Mouse (Mus musculus): ENCODE data around the gene Xndc1. TPM values are rescaled to one million over a fixed set of nuclear protein-coding genes. Genes with fewer than 3 reads are reported as not detected.
"Not testable (repeated sequence)": the region's sequence is repeated elsewhere in the genome, so short reads cannot be mapped to it uniquely, and the experiment has no call there.

Gene Xndc1
- 36.9 and 38.8 TPM in 2 replicates for polyA plus RNA-seq (2014; fragmentation: Nextera tagmentation; extraction: Ambion mirVana)

- ATAC-seq (replicated peaks; ENCODE audit: low FRiP score) (peak; percentile 99), DNase-seq (ENCODE audit: low spot score) (peak; percentile 96)
- H3K9me3 ChIP-seq (ENCODE audit: control insufficient read depth, low read length): no peaks in the 10 kb centered on the region
- H3K4me3 ChIP-seq (ENCODE audit: low read depth, low read length): peak within 1 kb of the TSS; percentile 78
- peaks cover 7% of the 10 kb centered on the region for H3K4me1 ChIP-seq (replicated peaks; ENCODE audit: control insufficient read depth, insufficient read depth, low read length)
- no peaks in the 10 kb centered on the region; the same call in 1 of the 2 replicates for H3K36me3 ChIP-seq (ENCODE audit: control insufficient read depth, insufficient read depth, low read length)
- under 1% methylated on average over 56 of the region's 56 CpGs for WGBS
- H3K4me2 ChIP-seq (ENCODE audit: low read depth, low read length, severe bottlenecking): peak within 1 kb of the TSS; percentile 63
- H3K9ac ChIP-seq (ENCODE audit: low read length): peak within 1 kb of the TSS; percentile 80
- H3K27ac ChIP-seq (ENCODE audit: low read depth, low read length): peak within 1 kb of the TSS; percentile 55; the same call in 1 of the 2 replicates
- H3K27me3 ChIP-seq (ENCODE audit: control insufficient read depth, insufficient read depth, low read length): no peaks in the 10 kb centered on the region
Observed at GRCm38 (mm10) chr7:102065046-102065891, at the start of gene Xndc1, which contains the start of the genes Rnf121 and Xntrpc. Xndc1 (plus strand) TSS chr7:102065511. Rnf121 (minus strand) TSS chr7:102065469. Xntrpc (plus strand) TSS chr7:102065713.

- 88% methylated on average over 4 of the region's 4 CpGs for WGBS
- H3K36me3 ChIP-seq (ENCODE audit: control insufficient read depth, insufficient read depth, low read length): peaks cover 25% of the 10 kb centered on the region
- no peak for DNase-seq (ENCODE audit: low spot score)
- H3K4me1 ChIP-seq (replicated peaks; ENCODE audit: control insufficient read depth, insufficient read depth, low read length): no peaks in the 10 kb centered on the region
- no peak overlapping the region for H3K9ac ChIP-seq (ENCODE audit: low read length)
- no peak overlapping the region for H3K27ac ChIP-seq (ENCODE audit: low read depth, low read length)
- H3K27me3 ChIP-seq (ENCODE audit: control insufficient read depth, insufficient read depth, low read length): no peaks in the 10 kb centered on the region
- no peak for ATAC-seq (replicated peaks; ENCODE audit: low FRiP score)
- H3K4me3 ChIP-seq (ENCODE audit: low read depth, low read length): no peak overlapping the region
- no peak overlapping the region for H3K4me2 ChIP-seq (ENCODE audit: low read depth, low read length, severe bottlenecking)
- no peaks in the 10 kb centered on the region for H3K9me3 ChIP-seq (ENCODE audit: control insufficient read depth, low read length)
Observed at GRCm38 (mm10) chr7:102016936-102017335, 48.4 kb upstream of the Xndc1 start.

GRCm38 (mm10) chr7:102017452-102017851, 47.9 kb upstream of the Xndc1 start:
- WGBS: 89% methylated on average over 5 of the region's 5 CpGs

GRCm38 (mm10) chr7:102018034-102018433, 47.3 kb upstream of the Xndc1 start:
- 88% methylated on average over 7 of the region's 7 CpGs for WGBS
- ATAC-seq (replicated peaks; ENCODE audit: low FRiP score): no peak
- H3K27ac ChIP-seq (ENCODE audit: low read depth, low read length): no peak overlapping the region
- peaks cover 16% of the 10 kb centered on the region for H3K36me3 ChIP-seq (ENCODE audit: control insufficient read depth, insufficient read depth, low read length)
- H3K9me3 ChIP-seq (ENCODE audit: control insufficient read depth, low read length): no peaks in the 10 kb centered on the region
- H3K4me1 ChIP-seq (replicated peaks; ENCODE audit: control insufficient read depth, insufficient read depth, low read length): no peaks in the 10 kb centered on the region
- no peak overlapping the region for H3K4me2 ChIP-seq (ENCODE audit: low read depth, low read length, severe bottlenecking)
- no peak overlapping the region for H3K4me3 ChIP-seq (ENCODE audit: low read depth, low read length)
- no peaks in the 10 kb centered on the region for H3K27me3 ChIP-seq (ENCODE audit: control insufficient read depth, insufficient read depth, low read length)
- H3K9ac ChIP-seq (ENCODE audit: low read length): no peak overlapping the region
- no peak for DNase-seq (ENCODE audit: low spot score)

More at GRCm38 (mm10) chr7:102017452-102017851, 47.9 kb upstream of the Xndc1 start:
- H3K27me3 ChIP-seq (ENCODE audit: control insufficient read depth, insufficient read depth, low read length): no peaks in the 10 kb centered on the region
- DNase-seq (ENCODE audit: low spot score): no peak
- H3K36me3 ChIP-seq (ENCODE audit: control insufficient read depth, insufficient read depth, low read length): peaks cover 21% of the 10 kb centered on the region
- H3K9me3 ChIP-seq (ENCODE audit: control insufficient read depth, low read length): no peaks in the 10 kb centered on the region
- no peak for ATAC-seq (replicated peaks; ENCODE audit: low FRiP score)
- no peaks in the 10 kb centered on the region for H3K4me1 ChIP-seq (replicated peaks; ENCODE audit: control insufficient read depth, insufficient read depth, low read length)
- no peak overlapping the region for H3K4me2 ChIP-seq (ENCODE audit: low read depth, low read length, severe bottlenecking)
- no peak overlapping the region for H3K27ac ChIP-seq (ENCODE audit: low read depth, low read length)
- H3K4me3 ChIP-seq (ENCODE audit: low read depth, low read length): no peak overlapping the region
- H3K9ac ChIP-seq (ENCODE audit: low read length): no peak overlapping the region

- Histone ChIP-seq H3K36me3 (ENCODE audit: control insufficient read depth, insufficient read depth, low read length) (peaks cover 12% of the 10 kb centered on the region), H3K9ac (ENCODE audit: low read length) (no peak within 1 kb of the TSS), H3K27me3 (ENCODE audit: control insufficient read depth, insufficient read depth, low read length) (no peaks in the 10 kb centered on the region), H3K27ac (ENCODE audit: low read depth, low read length) (no peak within 1 kb of the TSS), H3K4me3 (ENCODE audit: low read depth, low read length) (no peak within 1 kb of the TSS), H3K4me1 (replicated peaks; ENCODE audit: control insufficient read depth, insufficient read depth, low read length) (no peaks in the 10 kb centered on the region), H3K4me2 (ENCODE audit: low read depth, low read length, severe bottlenecking) (no peak within 1 kb of the TSS), H3K9me3 (ENCODE audit: control insufficient read depth, low read length) (no peaks in the 10 kb centered on the region)
- ATAC-seq (replicated peaks; ENCODE audit: low FRiP score): no peak
- no peak for DNase-seq (ENCODE audit: low spot score)
- WGBS: 87% methylated on average over 3 of the region's 3 CpGs
Observed at GRCm38 (mm10) chr7:102018590-102018989, 46.7 kb upstream of the Xndc1 start, which contains the start of gene Il18bp. Il18bp (minus strand) TSS chr7:102018690.

GRCm38 (mm10) chr7:102019362-102019761, 45.9 kb upstream of the Xndc1 start:
- Histone ChIP-seq H3K9ac (ENCODE audit: low read length) (no peak overlapping the region), H3K36me3 (ENCODE audit: control insufficient read depth, insufficient read depth, low read length) (peaks cover 11% of the 10 kb centered on the region), H3K4me2 (ENCODE audit: low read depth, low read length, severe bottlenecking) (no peak overlapping the region), H3K27ac (ENCODE audit: low read depth, low read length) (no peak overlapping the region), H3K9me3 (ENCODE audit: control insufficient read depth, low read length) (no peaks in the 10 kb centered on the region), H3K4me1 (replicated peaks; ENCODE audit: control insufficient read depth, insufficient read depth, low read length) (no peaks in the 10 kb centered on the region), H3K27me3 (ENCODE audit: control insufficient read depth, insufficient read depth, low read length) (no peaks in the 10 kb centered on the region), H3K4me3 (ENCODE audit: low read depth, low read length) (no peak overlapping the region)
- ATAC-seq (replicated peaks; ENCODE audit: low FRiP score) (no peak), DNase-seq (ENCODE audit: low spot score) (no peak)
- 74% methylated on average over 3 of the region's 3 CpGs for WGBS

GRCm38 (mm10) chr7:102020934-102021333, 44.4 kb upstream of the Xndc1 start:
- not testable (repeated sequence) for H3K4me2 ChIP-seq (ENCODE audit: low read depth, low read length, severe bottlenecking); H3K4me1 ChIP-seq (replicated peaks; ENCODE audit: control insufficient read depth, insufficient read depth, low read length); H3K27ac ChIP-seq (ENCODE audit: low read depth, low read length); H3K9me3 ChIP-seq (ENCODE audit: control insufficient read depth, low read length); DNase-seq (ENCODE audit: low spot score); H3K9ac ChIP-seq (ENCODE audit: low read length); ATAC-seq (replicated peaks; ENCODE audit: low FRiP score); H3K36me3 ChIP-seq (ENCODE audit: control insufficient read depth, insufficient read depth, low read length); H3K27me3 ChIP-seq (ENCODE audit: control insufficient read depth, insufficient read depth, low read length); H3K4me3 ChIP-seq (ENCODE audit: low read depth, low read length)
- WGBS: 95% methylated on average over 2 of the region's 2 CpGs

- WGBS: 97% methylated on average over 9 of the region's 9 CpGs
- H3K4me2 ChIP-seq (ENCODE audit: low read depth, low read length, severe bottlenecking): no peak overlapping the region
Observed at GRCm38 (mm10) chr7:102023821-102024220, 41.5 kb upstream of the Xndc1 start.

More at GRCm38 (mm10) chr7:102023821-102024220, 41.5 kb upstream of the Xndc1 start:
- no peaks in the 10 kb centered on the region for H3K27me3 ChIP-seq (ENCODE audit: control insufficient read depth, insufficient read depth, low read length)
- DNase-seq (ENCODE audit: low spot score) (no peak), ATAC-seq (replicated peaks; ENCODE audit: low FRiP score) (no peak)
- H3K4me3 ChIP-seq (ENCODE audit: low read depth, low read length): no peak overlapping the region
- no peak overlapping the region for H3K27ac ChIP-seq (ENCODE audit: low read depth, low read length)
- peaks cover 3% of the 10 kb centered on the region; the same call in 1 of the 2 replicates for H3K36me3 ChIP-seq (ENCODE audit: control insufficient read depth, insufficient read depth, low read length)
- no peak overlapping the region for H3K9ac ChIP-seq (ENCODE audit: low read length)
- H3K4me1 ChIP-seq (replicated peaks; ENCODE audit: control insufficient read depth, insufficient read depth, low read length): no peaks in the 10 kb centered on the region
- H3K9me3 ChIP-seq (ENCODE audit: control insufficient read depth, low read length): no peaks in the 10 kb centered on the region

All from forebrain, embryonic 11.5 days (tissue).